Mouse (Mus musculus) C2C12 (cell line): ENCODE measurements around the gene Zfp109.

Source experiments
- CEBPB ChIP-seq: IDR thresholded peaks from one replicate; pipeline ENCODE4 v1.6.1; 2011; ENCODE audit warnings: low read depth, mild to moderate bottlenecking, control low read depth, moderate library complexity
- CTCF ChIP-seq: IDR thresholded peaks from one replicate; pipeline ENCODE4 v1.5.1; 2011; ENCODE audit not compliant: control insufficient read depth, insufficient read depth, insufficient read length
- FOSL1 ChIP-seq: IDR thresholded peaks from one replicate; pipeline ENCODE4 v1.8.0; 2011; ENCODE audit warnings: mild to moderate bottlenecking, low read length; ENCODE audit not compliant: poor library complexity, insufficient read depth, severe bottlenecking
- MAX ChIP-seq: IDR thresholded peaks from one replicate; pipeline ENCODE4 v1.6.1; 2011; ENCODE audit warnings: mild to moderate bottlenecking, control low read depth
- MYOD1 ChIP-seq: IDR thresholded peaks from one replicate; pipeline ENCODE4 v1.6.1; 2011; ENCODE audit warnings: low read depth; ENCODE audit not compliant: control insufficient read depth, insufficient read length
- MYOG ChIP-seq: IDR thresholded peaks from one replicate; pipeline ENCODE4 v1.6.1; 2011; ENCODE audit not compliant: control insufficient read depth, insufficient read length; ENCODE audit errors: extremely low read depth

- TF ChIP-seq CTCF (no peak), CEBPB (no peak), MYOD1 (no peak), MYOG (no peak), MAX (no peak), FOSL1 (no peak)
Measured at GRCm38 (mm10) chr7:24280858-24281145, 43.4 kb upstream of the Zfp109 start.
